Mouse (Mus musculus) brain, embryonic 14.5 days (tissue): ENCODE results near the gene Reln.

Experiments used
- CTCF ChIP-seq: fragments of 200-500 bp; IDR thresholded peaks from 2 replicates; pipeline ENCODE4 v1.5.1; 2012; ENCODE audit warnings: inconsistent platforms, mild to moderate bottlenecking, moderate library complexity, borderline replicate concordance; ENCODE audit not compliant: insufficient read depth, insufficient read length; ENCODE audit errors: extremely low read depth
- POLR2A ChIP-seq: fragments of 200-500 bp; IDR thresholded peaks from 2 replicates; pipeline ENCODE4 v1.6.1; 2012; ENCODE audit warnings: mild to moderate bottlenecking, inconsistent platforms, borderline replicate concordance; ENCODE audit not compliant: poor library complexity, insufficient read depth, insufficient read length, severe bottlenecking; ENCODE audit errors: extremely low read depth

DNA sequence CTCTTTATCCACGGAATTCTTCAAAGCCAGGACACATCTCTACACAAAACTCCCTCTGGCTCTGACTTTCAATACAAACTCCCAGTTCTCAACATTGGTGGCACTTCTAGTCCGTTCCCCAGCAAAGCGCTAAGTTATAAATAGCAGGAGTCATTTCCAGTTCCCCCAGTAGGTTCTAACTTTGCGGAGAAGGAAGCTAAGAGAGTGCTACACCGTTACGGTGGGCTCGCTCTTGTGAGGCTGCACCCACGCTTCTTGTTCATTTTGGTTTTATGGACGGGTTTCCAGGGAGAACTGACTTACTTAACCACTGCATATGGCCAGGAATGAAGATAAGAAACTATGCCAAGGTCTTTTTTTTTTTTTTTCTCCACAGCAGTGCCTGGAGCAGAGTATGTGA, 405.1 kb downstream of the Reln start:
- TF ChIP-seq CTCF (no peak), POLR2A (no peak)
